Mouse (Mus musculus): ENCODE data around the gene Serpinb6d.

Serpinb6d gene

DNA sequence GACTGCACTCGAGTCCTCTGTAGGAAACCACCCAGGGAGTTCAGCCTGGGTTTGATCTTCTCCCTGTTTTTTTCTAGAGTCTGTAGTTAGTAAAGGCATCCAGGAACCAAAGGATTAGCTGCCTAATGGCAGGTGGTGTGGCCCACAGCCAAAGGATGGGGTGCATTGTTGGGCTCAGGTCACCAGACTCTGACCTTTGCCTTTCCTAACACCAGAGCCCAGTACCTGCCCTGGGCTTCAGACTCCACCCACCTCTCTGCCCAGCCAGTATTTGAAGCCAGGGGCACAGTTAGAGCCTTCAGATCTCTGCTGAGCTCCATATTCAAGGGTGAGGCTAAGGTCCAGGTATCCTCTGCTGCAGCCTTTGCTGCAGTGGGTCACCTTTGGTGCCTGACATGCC, at the start of gene Serpinb6d:
Gene Serpinb6d (plus strand): TSS at position 301 of the 400 bp plus-strand sequence.
- no peak for DNase-seq (ENCODE audit: low spot score)

DNA sequence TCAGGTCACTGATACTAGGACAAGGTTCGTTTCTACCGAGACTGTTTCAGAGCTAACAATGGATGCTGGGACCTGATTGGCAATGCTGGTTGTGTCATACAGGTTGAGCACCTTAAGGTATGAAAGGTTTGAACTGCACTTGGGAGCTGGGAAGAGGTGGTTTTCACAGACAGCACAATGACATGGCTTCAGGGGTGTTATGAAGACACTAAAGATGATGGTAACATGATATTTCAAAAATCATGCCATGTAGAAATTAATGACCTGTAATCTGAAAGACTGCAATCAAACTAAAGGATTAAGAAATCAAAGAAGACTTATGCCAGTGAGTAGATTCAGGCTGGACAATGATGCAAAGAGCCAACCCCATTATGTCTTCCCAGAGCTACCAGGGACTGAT, 38.3 kb upstream of the Serpinb6d start:
- DNase-seq (ENCODE audit: low spot score): no peak

DNA sequence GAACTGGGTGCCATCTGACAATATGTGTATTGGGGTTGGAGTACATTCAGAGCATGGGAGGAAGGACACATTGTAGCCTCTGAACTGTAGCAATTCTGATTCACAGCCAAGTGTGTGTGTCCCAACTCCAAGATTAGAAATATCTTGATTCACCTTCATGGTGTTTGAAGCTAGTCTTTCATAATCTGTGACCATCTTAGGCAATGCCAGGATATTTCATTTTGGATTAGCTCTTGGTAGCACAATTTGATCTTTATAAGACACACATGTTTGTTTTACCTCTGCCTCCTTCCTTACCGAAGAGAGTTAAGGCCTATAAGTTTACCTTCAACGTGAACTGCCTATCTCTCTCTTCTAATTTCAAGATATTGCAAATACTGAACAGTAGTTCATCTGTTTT, 18.7 kb upstream of the Serpinb6d start:
- no peak for DNase-seq (ENCODE audit: low spot score)

DNA sequence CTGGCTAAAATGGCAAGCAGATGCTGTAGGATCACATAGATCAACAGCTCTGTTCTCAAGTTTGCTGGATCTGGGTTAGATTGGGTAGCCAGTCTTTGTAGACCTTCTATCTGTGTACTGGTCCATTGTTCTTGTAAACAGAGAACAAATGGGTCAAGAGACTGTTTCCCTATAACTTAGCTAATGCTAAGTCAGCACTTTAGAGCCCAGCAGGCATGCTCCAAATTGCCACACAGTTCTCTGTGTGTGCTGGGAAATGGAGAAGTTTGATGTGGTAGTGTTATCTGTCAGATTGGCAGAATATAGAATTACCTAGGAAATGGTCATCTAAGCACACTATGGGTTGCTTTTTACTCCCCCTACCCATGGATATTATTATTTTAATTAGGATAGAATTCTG, 1.3 kb downstream of the Serpinb6d start:
- DNase-seq (ENCODE audit: low spot score): no peak

DNA sequence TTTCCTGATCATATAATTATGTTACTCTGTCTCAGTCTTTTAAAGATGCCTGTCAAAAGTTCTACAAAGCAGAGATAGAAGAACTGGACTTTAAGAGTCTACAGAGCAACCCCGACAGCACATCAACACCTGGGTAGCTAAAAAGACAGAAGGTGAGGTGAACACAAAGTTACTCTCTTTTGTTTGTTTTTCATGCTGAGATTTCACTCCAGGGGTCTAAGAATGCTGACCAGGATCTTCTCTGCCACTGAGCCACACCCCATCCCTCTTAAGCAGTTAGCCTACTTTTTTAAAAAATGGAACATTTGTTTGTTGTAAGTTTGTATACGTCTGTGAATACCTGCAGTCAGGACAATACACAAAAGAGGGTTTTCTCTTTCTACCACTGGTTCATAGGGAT, 59.1 kb downstream of the Serpinb6d start:
- no peak for DNase-seq (ENCODE audit: low spot score)

Data from retina, embryonic 14.5 days (tissue).